Mouse (Mus musculus): ENCODE measurements at regions not wholly inside any gene's neighbourhood (a gene's known extent, or its start where the extent isn't known, plus 50 kb on each side); places are given as distances from the start of the nearest gene placed in this dataset.
"Not testable (repeated sequence)": the region's sequence is repeated elsewhere in the genome, so short reads cannot be mapped to it uniquely, and the experiment has no call there.

- DNase-seq (ENCODE audit: low spot score in 2 of 2): no peak
These were observed 374.0 kb upstream of the Nrxn1 start for GRCm38 (mm10) chr17:91466822-91467221.

DNA sequence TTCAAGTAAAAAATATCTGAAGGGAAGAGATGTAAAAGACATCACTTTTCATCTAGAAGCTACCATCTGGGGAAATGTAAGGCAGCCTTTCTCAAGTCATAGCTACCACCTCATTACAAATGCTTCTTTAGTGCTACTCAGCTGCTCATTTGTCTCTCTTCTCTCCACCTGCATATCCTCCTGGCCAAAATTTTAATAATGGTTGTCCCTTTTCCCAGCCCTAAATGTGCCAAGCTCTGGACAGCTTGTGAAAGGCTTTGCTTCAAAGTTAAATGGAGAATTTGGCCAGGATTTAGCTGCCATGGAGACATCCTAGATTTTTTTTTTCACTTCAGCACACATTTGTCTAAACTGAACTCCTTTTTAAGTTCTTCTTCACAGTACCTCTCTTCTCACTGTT is 358.8 kb upstream of the Nrxn1 start:
- DNase-seq (ENCODE audit: low spot score in 2 of 2): no peak

GRCm38 (mm10) chr17:91431780-91432720 is 339.2 kb upstream of the Nrxn1 start:
- not testable (repeated sequence) for DNase-seq (ENCODE audit: low spot score in 2 of 2)

DNA sequence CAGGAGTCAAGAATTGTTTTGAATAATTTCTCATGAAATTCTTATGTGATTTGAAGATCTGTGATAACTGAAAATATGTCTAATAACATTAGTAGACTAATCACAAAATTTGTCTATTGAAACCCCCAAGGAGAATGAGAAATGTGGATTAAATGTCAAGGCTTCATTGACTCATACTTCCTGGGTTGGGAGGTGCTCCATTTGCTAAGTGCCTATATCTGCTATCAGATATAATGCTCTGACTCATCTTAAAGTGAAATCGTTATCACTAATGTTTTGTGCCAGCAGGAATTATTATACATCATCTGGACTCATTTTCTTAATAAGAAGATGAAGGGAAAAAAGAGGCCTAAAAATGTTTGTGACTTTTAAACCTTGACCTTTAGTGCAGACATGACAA is 337.5 kb upstream of the Nrxn1 start:
- DNase-seq (ENCODE audit: low spot score in 2 of 2): no peak

- DNase-seq (ENCODE audit: low spot score in 2 of 2): no peak
These were observed 332.2 kb upstream of the Nrxn1 start for GRCm38 (mm10) chr17:91425120-91425519.

- no peak for DNase-seq (ENCODE audit: low spot score in 2 of 2)
These were observed 325.7 kb upstream of the Nrxn1 start for GRCm38 (mm10) chr17:91418582-91418981.

DNA sequence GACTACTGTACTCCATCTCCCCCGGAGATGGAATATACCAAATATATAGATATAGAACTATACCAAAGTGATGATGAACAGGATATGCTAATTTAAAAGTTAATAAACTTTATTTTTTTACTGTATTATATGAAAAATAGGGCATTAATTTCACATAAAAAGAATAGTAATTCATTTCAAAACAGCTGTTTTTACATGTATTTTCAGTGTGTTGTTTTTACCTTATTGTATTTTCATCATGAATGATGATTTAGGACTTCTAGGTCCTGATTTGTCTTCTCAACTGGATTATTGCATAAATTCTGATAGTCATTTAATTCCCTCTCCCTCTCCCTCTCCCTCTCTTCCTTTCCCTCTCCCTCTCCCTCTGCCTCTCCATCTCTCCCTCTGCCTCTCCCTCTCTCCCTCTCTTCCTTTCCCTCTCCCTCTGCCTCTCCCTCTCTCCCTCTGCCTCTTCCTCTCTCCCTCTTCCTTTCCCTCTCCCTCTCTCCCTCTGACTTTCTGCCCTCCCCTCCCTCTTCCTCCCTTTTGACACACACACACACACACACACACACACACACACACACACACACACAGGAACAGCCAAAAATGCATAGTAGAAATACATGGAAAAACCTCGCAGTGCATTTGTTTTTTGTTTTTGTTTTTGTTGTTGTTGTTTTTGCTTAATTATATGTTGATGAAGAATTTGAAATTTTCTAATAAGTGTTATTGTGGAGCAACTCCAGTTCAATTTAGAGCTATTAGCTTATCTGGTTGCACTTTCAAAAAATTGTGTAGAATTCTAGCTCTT is 298.3 kb upstream of the Nrxn1 start:
- no peak for DNase-seq (ENCODE audit: low spot score in 2 of 2)

GRCm38 (mm10) chr17:91389937-91390623 is 297.2 kb upstream of the Nrxn1 start:
- DNase-seq (ENCODE audit: low spot score in 2 of 2): not testable (repeated sequence)

- DNase-seq (ENCODE audit: low spot score in 2 of 2): no peak
These were observed 295.6 kb upstream of the Nrxn1 start for GRCm38 (mm10) chr17:91388521-91388920.

DNA sequence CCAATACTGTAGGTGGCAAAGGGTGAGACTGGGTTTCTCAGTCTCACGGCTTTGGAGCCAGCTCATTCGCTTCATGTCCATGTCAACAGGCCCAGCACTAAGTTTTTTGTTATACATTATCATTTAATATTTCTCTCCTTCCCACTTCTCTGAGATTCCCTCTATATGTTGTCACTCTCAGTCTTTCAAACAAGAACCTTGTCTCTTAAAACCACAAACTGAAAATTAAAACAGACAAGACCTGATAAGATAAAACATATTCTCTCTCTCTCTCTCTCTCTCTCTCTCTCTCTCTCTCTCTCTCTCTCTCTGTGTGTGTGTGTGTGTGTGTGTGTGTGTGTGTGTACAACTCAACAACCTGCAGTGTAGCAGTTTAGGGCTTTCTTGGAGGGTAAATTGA is 295.2 kb upstream of the Nrxn1 start:
- DNase-seq (ENCODE audit: low spot score in 2 of 2): no peak

DNA sequence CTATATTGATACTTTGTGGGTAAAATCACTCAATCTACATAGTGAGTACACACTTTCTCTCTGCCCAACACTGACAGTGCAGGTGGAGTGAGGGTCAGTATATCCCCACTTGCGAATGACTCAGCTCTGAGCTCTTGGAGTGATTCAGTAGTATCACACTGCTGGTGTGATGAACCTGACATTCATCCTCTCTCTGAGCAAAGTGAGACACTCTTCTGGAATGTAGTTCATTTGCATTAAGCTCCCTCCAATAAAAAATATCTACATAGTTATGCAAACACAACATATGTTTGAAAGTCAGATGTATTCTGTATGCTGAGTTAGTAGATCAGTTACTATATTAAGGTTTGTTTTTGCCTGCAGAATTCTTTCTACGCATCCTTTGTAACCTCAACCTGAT is 293.1 kb upstream of the Nrxn1 start:
- DNase-seq (ENCODE audit: low spot score in 2 of 2): no peak

GRCm38 (mm10) chr17:91368156-91368555 is 275.3 kb upstream of the Nrxn1 start:
- no peak for DNase-seq (ENCODE audit: low spot score in 2 of 2)

GRCm38 (mm10) chr17:91361261-91361660 is 268.4 kb upstream of the Nrxn1 start:
- no peak for DNase-seq (ENCODE audit: low spot score in 2 of 2)

DNA sequence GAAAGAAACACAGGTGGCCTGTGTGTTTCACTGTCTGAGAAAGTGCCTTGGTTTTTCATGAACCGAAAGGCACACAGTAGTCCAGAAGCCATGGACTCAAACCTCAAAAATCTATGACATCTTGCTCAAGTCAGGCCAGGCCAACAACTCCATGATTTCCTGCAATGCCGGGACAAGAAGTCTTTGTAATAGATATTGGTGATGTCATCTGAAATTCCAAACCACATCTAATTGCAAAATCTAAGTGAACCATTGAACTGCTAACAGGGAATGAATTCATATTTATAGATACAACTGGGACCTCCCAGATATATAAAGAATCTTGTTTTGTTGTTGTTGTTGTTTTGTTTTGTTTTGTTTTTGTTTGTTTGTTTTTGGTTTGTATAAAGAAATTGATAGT is 259.2 kb upstream of the Nrxn1 start:
- DNase-seq (ENCODE audit: low spot score in 2 of 2): no peak

DNA sequence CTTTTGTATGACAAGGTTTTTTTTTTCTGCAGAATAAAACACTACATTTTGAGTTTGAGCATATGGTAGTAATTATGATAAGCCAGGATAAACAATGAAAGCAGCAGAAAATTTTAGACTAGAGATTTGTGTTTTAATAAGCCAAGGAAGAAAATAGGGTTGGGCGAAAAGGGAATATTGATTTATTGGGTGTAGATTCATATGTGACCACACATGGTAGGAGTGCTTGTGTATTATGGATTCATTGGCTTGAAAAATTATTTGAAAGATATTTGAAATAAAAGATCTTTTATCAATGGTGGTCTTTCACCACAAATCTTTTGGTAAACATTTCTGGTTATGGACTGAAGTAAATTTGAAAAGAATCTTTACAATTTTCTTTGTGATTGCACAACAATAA is 244.0 kb upstream of the Nrxn1 start:
- DNase-seq (ENCODE audit: low spot score in 2 of 2): no peak

- DNase-seq (ENCODE audit: low spot score in 2 of 2): no peak
These were observed 240.9 kb upstream of the Nrxn1 start for GRCm38 (mm10) chr17:91333790-91334189.

DNA sequence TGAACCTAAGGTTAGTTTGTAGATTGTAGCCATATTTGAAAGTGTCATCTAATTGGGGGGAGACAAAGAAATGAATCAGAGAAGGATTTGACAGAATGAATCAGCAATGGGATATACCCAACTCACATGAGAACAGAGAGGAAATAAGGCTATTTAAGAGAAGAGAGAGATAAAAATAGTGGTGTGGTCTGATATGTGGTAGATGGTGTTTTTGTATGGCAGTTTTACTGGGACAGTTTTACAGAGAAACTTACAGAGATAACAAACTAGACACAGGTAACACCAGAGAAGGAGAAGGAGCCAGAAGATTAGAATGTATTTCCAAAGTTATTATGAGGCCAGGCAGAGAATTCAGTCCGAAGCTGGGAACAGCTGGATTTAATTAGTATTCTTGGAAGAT is 240.3 kb upstream of the Nrxn1 start:
- no peak for DNase-seq (ENCODE audit: low spot score in 2 of 2)

- no peak for DNase-seq (ENCODE audit: low spot score in 2 of 2)
These were observed 231.5 kb upstream of the Nrxn1 start for GRCm38 (mm10) chr17:91324377-91324776.

- DNase-seq (ENCODE audit: low spot score in 2 of 2): no peak
These were observed 194.0 kb upstream of the Nrxn1 start for GRCm38 (mm10) chr17:91286875-91287274.

DNA sequence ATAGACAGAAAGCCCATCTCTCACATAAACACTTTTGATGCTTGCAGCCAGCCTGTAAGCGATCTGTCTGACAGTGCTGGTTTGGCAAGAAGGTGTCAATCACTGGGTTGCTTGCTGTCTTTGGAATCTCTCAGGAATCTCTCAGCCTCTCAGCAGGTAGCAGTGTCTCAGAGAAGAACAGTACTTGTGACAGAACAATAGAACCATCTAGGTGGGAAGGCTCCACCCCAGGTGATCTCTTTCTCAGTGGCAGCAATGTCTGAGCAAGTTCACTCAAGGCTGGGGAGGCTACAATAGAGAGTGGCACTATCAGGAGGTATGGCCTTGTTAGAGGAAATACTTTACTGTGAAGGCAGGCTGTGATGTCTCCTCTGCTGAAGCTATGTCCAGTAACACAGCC is 181.5 kb upstream of the Nrxn1 start:
- no peak for DNase-seq (ENCODE audit: low spot score in 2 of 2)

GRCm38 (mm10) chr17:91238719-91239118 is 145.8 kb upstream of the Nrxn1 start:
- no peak for DNase-seq (ENCODE audit: low spot score in 2 of 2)

GRCm38 (mm10) chr17:91236653-91237052 is 143.8 kb upstream of the Nrxn1 start:
- DNase-seq (ENCODE audit: low spot score in 2 of 2): not testable (repeated sequence)

Data from adrenal gland, adult 18-20 months (tissue).